Mouse (Mus musculus) megakaryocyte, adult 5-6 weeks (primary cell): ENCODE results near the gene Doc2g. TPM values are rescaled to one million over a fixed set of nuclear protein-coding genes. Genes with fewer than 3 reads are reported as not detected.

Experiments
- ATAC-seq: 2 replicates; pipeline ENCODE4 v1.8.0; 2016; ENCODE audit warnings: mild to moderate bottlenecking, inconsistent platforms; ENCODE audit not compliant: poor library complexity, severe bottlenecking
- total RNA-seq, 2 experiments: library from RNA; stranded (forward) in 1 of 2; stranded (reverse) in 1 of 2; fragments of 153-499, 151-499 nt in 1 of 2; fragments of 221-1000, 200-1000 nt in 1 of 2; gene quantifications; 2 replicates each; pipeline versions ENCODE4 v1.2.3 to v1.2.4; 2015 to 2017

Gene Doc2g
- total RNA-seq, 2 experiments from 2014 or later = 0.18 to 1.2 TPM

DNA sequence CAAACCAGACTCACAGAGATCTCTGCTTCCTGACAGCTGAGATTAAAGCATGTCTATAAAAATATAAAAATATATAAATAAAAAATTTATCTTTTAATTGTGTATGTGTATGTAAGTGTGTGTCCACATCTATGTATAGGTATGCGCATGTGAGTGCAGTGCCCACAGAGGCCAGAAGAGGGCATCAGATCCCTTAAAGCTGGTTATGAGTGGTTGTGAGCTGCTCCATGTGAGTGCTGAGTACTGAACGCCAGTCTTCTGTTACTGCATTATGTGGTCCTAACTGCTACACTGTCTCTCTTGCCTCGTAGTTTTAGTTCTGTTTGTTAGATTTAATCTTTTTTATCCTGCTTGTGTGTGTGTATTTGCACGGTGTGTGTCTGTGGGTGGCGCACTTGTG, 47.9 kb downstream of the Doc2g start:
- no peak for ATAC-seq

DNA sequence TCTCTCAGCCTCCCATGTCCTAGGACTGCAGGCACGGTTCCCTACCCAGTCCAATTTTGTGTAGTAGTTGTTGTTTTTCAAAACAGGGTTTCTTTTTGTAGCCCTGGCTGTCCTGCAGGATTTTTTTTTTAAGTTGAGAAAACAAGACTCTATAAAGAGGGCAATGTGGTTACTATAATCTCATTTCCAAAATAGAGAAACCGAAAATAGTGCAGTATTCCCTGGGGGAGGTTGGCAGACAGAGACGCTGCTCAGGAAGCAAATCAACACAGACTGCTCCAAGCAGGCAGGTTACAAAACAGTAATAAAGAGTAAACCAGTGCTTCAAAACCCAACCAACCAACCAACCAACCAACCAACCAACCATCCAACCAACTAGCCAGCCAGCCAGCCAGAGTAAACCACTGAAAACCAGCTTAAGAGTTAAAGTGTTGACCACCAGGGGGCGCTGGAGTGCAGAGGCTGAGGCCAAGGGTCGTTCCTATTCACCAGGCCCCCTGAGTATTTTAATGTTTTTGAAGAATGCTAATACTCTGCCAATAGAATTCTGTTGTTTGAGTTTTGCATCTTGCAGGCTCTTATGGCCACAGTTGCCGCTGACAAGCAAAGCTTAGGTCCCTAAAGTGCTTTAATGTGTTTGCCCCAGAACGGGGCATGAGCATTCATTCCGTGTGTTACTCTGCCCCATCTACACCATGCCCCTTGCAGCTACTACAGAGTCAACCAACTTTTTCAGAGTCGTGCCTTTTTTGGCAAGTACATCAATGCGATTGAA, 48.8 kb downstream of the Doc2g start:
- ATAC-seq = peak; percentile 38; the same call in 1 of the 2 replicates

DNA sequence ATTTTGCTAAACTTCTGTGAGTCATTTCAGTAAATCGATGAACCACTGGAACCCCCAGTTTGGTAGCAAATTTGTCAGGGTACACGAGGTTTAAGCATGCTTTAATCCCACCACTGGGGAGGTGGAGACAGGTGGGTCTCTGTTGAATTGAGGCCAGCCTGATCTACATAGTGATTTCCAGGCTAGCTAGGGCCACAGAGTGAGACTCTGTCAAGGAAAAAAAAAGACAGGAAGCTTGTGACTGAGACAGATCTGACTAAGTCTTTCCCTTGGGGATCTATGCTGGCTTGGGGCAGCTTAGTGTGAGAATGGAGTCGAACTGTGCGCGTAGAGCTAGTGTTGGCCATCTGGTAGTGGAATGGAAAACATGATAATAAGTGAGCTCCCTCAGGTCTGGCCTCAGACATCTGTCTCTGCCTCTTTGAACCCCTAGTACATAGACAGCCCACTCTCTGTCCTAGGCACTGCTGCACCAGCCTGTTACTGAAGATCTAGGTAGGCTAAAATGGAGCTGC, 49.5 kb downstream of the Doc2g start:
- ATAC-seq = no peak

DNA sequence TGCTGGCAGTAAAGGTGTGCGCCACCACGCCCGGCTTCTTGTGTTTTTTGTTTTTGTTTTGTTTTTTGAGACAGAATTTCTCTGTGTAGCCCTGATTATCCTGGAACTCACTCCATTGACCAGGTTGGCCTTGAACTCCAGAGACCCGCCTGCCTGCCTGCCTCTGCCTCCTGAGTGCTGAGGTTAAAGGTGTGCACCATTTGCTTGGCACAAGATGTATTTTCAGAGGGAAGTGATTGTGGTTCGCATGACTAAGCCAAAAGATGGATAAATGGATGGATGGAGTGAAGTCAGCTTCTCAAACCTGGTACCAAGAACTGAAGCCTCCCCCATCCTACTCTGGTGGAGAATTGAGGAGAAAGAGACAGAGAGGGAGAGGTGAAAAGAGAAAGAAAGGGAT, 51.5 kb downstream of the Doc2g start:
- ATAC-seq = no peak

DNA sequence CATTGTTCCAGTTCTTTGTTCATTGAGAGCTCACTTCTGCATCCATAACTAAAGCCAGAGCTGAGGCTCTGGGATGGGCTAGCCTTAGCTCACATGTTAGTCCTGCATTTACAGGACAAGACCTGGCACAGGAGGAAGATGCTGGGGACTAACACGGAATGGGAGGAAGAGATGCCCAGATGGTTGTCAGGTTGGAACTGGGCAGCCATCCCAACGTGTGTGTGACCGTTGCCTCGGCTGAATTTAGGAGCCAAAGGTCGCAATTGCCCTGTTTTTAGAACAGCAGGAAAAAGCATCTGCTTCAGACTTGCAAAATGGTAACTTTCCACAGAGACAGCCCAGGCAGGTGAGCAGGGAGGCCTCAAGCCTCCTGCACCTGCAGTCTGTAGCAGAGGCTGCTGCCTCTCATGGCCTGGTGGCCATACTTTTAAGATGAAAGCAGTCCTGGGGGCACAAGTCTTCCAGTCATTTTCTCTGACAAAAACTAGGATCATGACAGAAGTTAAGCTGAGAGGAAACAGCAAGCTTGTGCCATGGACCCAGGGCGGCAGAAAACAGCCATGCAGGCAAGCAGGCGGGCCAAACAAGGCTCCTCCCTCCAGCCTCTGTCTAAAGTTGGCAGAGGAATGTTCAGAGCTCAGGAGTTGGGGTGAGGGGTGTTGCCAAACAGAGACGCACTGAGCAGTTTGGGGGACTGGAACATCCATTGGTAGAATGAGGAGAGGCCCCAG, 52.3 kb downstream of the Doc2g start:
- no peak for ATAC-seq

DNA sequence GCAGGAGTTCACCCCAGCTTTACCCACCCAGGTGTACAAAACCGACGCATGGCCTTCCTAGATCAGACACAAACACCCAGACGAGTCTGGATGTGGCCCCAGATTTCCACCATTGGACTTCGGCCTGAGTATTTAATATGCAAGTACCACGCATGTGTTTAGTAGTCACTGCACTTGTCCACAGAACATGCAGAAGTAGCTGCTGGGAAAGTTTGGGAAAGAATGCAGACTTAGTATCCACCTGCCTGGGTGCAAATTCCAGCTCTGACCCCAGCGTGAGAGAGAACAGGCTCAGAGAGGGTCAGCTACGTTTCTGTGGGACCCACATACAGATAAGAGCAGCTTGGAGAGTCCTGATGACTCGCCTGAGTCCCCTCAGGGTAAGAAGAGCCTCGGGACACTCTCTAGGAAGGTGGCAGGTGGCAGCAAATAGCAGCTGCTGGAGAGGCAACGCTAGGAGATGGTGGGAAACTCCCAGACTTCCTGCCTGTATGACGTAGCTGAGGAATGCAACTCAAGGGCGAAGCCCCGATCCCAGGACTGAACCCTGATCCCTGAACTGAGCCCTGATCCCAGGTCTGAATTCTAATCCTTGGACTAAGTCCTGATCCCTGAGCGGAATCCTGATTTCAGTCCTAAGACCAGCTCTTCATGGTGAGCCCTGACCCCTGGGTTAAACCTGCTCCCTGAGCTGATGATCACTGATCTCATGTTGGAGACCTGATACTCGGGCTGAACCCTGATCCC, 53.0 kb downstream of the Doc2g start:
- no peak for ATAC-seq

Other genes with a start within 250 kb of the Doc2g start
Only the 30 nearest of the 32 such genes appear.
- 15.9 and 18.9 TPM in 2 replicates for gene Chka, start 151.5 kb upstream of the Doc2g start, total RNA-seq (2015)
- 19.2 and 22.0 TPM in 2 replicates for gene Chka, start 151.5 kb upstream of the Doc2g start, total RNA-seq (2017)
- gene Tcirg1, start 96.2 kb upstream of the Doc2g start, total RNA-seq (2015) = 197 and 207 TPM in 2 replicates
- gene Tcirg1, start 96.2 kb upstream of the Doc2g start, total RNA-seq (2017) = 315 and 316 TPM in 2 replicates
- gene Ndufs8, start 90.5 kb upstream of the Doc2g start, total RNA-seq (2015) = 213 and 215 TPM in 2 replicates
- 60.4 and 83.5 TPM in 2 replicates for gene Ndufs8, start 90.5 kb upstream of the Doc2g start, total RNA-seq (2017)
- 47.3 and 48.1 TPM in 2 replicates for gene Aldh3b1, start 73.5 kb upstream of the Doc2g start, total RNA-seq (2015)
- gene Aldh3b1, start 73.5 kb upstream of the Doc2g start, total RNA-seq (2017) = 104 TPM in 2 replicates
- gene Unc93b1, start 68.1 kb upstream of the Doc2g start, total RNA-seq (2015) = 242 and 258 TPM in 2 replicates
- gene Unc93b1, start 68.1 kb upstream of the Doc2g start, total RNA-seq (2017) = 447 and 483 TPM in 2 replicates
- gene Aldh3b3, start 44.7 kb upstream of the Doc2g start, total RNA-seq (2015) = 1.4 and 2.7 TPM in 2 replicates
- gene Aldh3b3, start 44.7 kb upstream of the Doc2g start, total RNA-seq (2017) = 2.4 TPM in 2 replicates
- gene Aldh3b2, start 31.0 kb upstream of the Doc2g start, total RNA-seq (2015) = 0.18 and 2.2 TPM in 2 replicates
- gene Aldh3b2, start 31.0 kb upstream of the Doc2g start, total RNA-seq (2017) = 0.28 and 0.55 TPM in 2 replicates
- 0.51 and 0.62 TPM in 2 replicates for gene Acy3, start 16.7 kb upstream of the Doc2g start, total RNA-seq (2015)
- not detected in 2 replicates for gene Acy3, start 16.7 kb upstream of the Doc2g start, total RNA-seq (2017)
- not detected in 2 replicates for gene Tbx10, start 10.6 kb upstream of the Doc2g start, total RNA-seq (2015)
- not detected in 2 replicates for gene Tbx10, start 10.6 kb upstream of the Doc2g start, total RNA-seq (2017)
- gene Nudt8, start 2.7 kb upstream of the Doc2g start, total RNA-seq (2015) = 8.6 and 13.4 TPM in 2 replicates
- gene Nudt8, start 2.7 kb upstream of the Doc2g start, total RNA-seq (2017) = 4.9 and 5.7 TPM in 2 replicates
- 0.45 TPM in 1 of 2 replicates, not detected in the other for gene Gm49405, start 2.7 kb upstream of the Doc2g start, total RNA-seq (2015)
- gene Gm49405, start 2.7 kb upstream of the Doc2g start, total RNA-seq (2017) = 0.28 and 1.2 TPM in 2 replicates
- gene Ndufv1, start 9.5 kb downstream of the Doc2g start, total RNA-seq (2015) = 82.1 and 103 TPM in 2 replicates
- gene Ndufv1, start 9.5 kb downstream of the Doc2g start, total RNA-seq (2017) = 151 and 169 TPM in 2 replicates
- 257 and 287 TPM in 2 replicates for gene Gstp1, start 34.7 kb downstream of the Doc2g start, total RNA-seq (2015)
- 69.5 and 80.2 TPM in 2 replicates for gene Gstp1, start 34.7 kb downstream of the Doc2g start, total RNA-seq (2017)
- gene Gstp2, start 42.7 kb downstream of the Doc2g start, total RNA-seq (2015) = 4.8 TPM in 1 of 2 replicates, not detected in the other
- 1.8 TPM in 1 of 2 replicates, not detected in the other for gene Gstp2, start 42.7 kb downstream of the Doc2g start, total RNA-seq (2017)
- gene Gstp3, start 56.3 kb downstream of the Doc2g start, total RNA-seq (2015) = 3.0 and 5.0 TPM in 2 replicates
- gene Gstp3, start 56.3 kb downstream of the Doc2g start, total RNA-seq (2017) = 4.0 and 4.5 TPM in 2 replicates
- gene Cabp2, start 78.3 kb downstream of the Doc2g start, total RNA-seq (2015) = not detected in 2 replicates
- gene Cabp2, start 78.3 kb downstream of the Doc2g start, total RNA-seq (2017) = not detected in 2 replicates
- 245 and 277 TPM in 2 replicates for gene Cdk2ap2, start 93.9 kb downstream of the Doc2g start, total RNA-seq (2015)
- 72.9 and 83.4 TPM in 2 replicates for gene Cdk2ap2, start 93.9 kb downstream of the Doc2g start, total RNA-seq (2017)
- gene Pitpnm1, start 96.7 kb downstream of the Doc2g start, total RNA-seq (2015) = 38.3 and 47.7 TPM in 2 replicates
- gene Pitpnm1, start 96.7 kb downstream of the Doc2g start, total RNA-seq (2017) = 30.2 and 38.9 TPM in 2 replicates
- gene Aip, start 122.5 kb downstream of the Doc2g start, total RNA-seq (2015) = 111 and 139 TPM in 2 replicates
- 72.5 and 76.7 TPM in 2 replicates for gene Aip, start 122.5 kb downstream of the Doc2g start, total RNA-seq (2017)
- gene Gpr152, start 136.5 kb downstream of the Doc2g start, total RNA-seq (2015) = not detected in 2 replicates
- not detected in 2 replicates for gene Gpr152, start 136.5 kb downstream of the Doc2g start, total RNA-seq (2017)
- 0.14 and 0.22 TPM in 2 replicates for gene Cabp4, start 140.7 kb downstream of the Doc2g start, total RNA-seq (2015)
- gene Cabp4, start 140.7 kb downstream of the Doc2g start, total RNA-seq (2017) = not detected in 2 replicates
- 279 and 345 TPM in 2 replicates for gene Coro1b, start 145.3 kb downstream of the Doc2g start, total RNA-seq (2015)
- 142 and 161 TPM in 2 replicates for gene Coro1b, start 145.3 kb downstream of the Doc2g start, total RNA-seq (2017)
- 30.5 and 42.1 TPM in 2 replicates for gene Ptprcap, start 150.3 kb downstream of the Doc2g start, total RNA-seq (2015)
- gene Ptprcap, start 150.3 kb downstream of the Doc2g start, total RNA-seq (2017) = 43.9 and 44.8 TPM in 2 replicates
- 21.0 and 26.7 TPM in 2 replicates for gene Rps6kb2, start 160.0 kb downstream of the Doc2g start, total RNA-seq (2015)
- gene Rps6kb2, start 160.0 kb downstream of the Doc2g start, total RNA-seq (2017) = 21.0 and 25.0 TPM in 2 replicates
- gene Carns1, start 172.2 kb downstream of the Doc2g start, total RNA-seq (2015) = 3.9 and 4.7 TPM in 2 replicates
- gene Carns1, start 172.2 kb downstream of the Doc2g start, total RNA-seq (2017) = 1.3 and 2.0 TPM in 2 replicates
- 52.8 and 59.9 TPM in 2 replicates for gene Tbc1d10c, start 188.0 kb downstream of the Doc2g start, total RNA-seq (2015)
- 21.5 and 33.5 TPM in 2 replicates for gene Tbc1d10c, start 188.0 kb downstream of the Doc2g start, total RNA-seq (2017)
- gene Ppp1ca, start 188.8 kb downstream of the Doc2g start, total RNA-seq (2015) = 496 and 536 TPM in 2 replicates
- 639 and 705 TPM in 2 replicates for gene Ppp1ca, start 188.8 kb downstream of the Doc2g start, total RNA-seq (2017)
- 32.8 and 36.7 TPM in 2 replicates for gene Rad9a, start 198.3 kb downstream of the Doc2g start, total RNA-seq (2015)
- gene Rad9a, start 198.3 kb downstream of the Doc2g start, total RNA-seq (2017) = 21.4 and 22.8 TPM in 2 replicates
- 1.4 and 2.9 TPM in 2 replicates for gene Clcf1, start 210.9 kb downstream of the Doc2g start, total RNA-seq (2015)
- gene Clcf1, start 210.9 kb downstream of the Doc2g start, total RNA-seq (2017) = 0.40 and 2.2 TPM in 2 replicates
- gene AC109138.7, start 211.0 kb downstream of the Doc2g start, total RNA-seq (2015) = not detected in 2 replicates
- not detected in 2 replicates for gene AC109138.7, start 211.0 kb downstream of the Doc2g start, total RNA-seq (2017)